Mouse (Mus musculus) spleen, postnatal 4 days (tissue): ENCODE measurements at regions not wholly inside any gene's neighbourhood (a gene's known extent, or its start where the extent isn't known, plus 50 kb on each side); places are given as distances from the start of the nearest gene placed in this dataset.
"Not testable (repeated sequence)": the region's sequence is repeated elsewhere in the genome, so short reads cannot be mapped to it uniquely, and the experiment has no call there.

Source experiments
- DNase-seq, 2 experiments: peaks; one replicate each; pipeline ENCODE4 v3.0.0; 2022; ENCODE audit warnings: low spot score in 2 of 2

DNA sequence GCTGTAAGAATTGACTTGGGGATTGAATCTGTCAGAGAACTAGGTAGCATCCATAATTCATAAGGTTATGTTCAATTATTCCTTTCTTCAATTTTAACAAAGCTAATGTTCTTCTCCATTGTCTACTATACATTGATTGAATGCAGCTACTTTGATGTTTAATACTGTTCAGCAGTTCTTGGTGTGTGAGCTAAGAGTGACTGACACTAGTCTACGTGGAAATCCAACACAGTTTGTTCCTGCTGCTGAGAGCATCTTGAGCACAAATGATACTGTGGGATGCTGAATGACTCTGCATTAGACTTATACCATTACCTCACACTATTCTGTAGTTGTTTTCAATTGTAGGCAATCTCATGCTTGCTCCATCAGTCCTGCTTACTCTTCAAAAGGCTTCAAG lies 249.4 kb upstream of the Akr1e1 start:
- DNase-seq: no peak

GRCm38 (mm10) chr13:4839481-4839880 lies 230.5 kb upstream of the Akr1e1 start:
- DNase-seq: not testable (repeated sequence)

DNA sequence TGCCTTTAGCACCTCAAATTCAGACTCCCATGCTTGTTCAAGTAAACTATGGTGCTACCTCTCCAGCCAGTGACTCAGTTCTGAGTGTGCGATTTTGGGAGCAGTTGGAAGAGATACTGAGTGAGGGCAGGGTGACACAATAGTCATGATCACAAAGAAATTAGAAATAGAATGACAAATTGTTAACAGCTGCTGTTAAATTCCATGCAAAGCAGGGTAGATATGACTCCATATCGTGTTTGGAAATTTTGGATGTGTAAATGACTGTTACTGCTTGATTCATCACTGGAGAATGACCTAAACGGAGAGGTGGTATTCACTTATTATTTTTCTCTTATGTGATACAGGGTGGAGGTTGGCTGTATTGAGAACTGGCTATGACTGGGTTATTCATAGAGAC lies 217.8 kb upstream of the Akr1e1 start:
- no peak for DNase-seq

- DNase-seq: not testable (repeated sequence)
Measured at GRCm38 (mm10) chr13:4825749-4826148, 216.8 kb upstream of the Akr1e1 start.

- DNase-seq: no peak
Measured at GRCm38 (mm10) chr13:4806876-4807275, 197.9 kb upstream of the Akr1e1 start.

DNA sequence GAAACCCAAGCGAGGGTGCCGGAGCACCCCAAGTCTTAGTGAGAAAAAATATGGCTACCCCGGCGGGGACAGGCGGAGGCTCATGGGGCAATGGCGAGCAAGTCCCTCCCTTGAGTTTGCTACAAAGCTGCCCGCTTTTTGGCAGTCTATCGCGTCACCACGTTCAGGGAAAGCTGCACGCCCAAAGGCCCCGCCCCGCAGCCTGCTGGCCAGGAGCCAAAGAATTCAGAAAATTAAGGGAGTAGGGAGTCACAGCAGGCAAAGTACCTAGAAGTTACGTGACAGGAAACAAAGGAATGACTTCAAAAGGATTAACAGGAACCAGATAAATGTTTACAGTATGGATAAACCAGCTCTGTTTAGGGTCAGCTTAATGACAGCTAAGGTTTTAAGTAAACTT lies 191.7 kb upstream of the Akr1e1 start:
- DNase-seq: peak in 1 of 2 experiments; percentile 53

DNA sequence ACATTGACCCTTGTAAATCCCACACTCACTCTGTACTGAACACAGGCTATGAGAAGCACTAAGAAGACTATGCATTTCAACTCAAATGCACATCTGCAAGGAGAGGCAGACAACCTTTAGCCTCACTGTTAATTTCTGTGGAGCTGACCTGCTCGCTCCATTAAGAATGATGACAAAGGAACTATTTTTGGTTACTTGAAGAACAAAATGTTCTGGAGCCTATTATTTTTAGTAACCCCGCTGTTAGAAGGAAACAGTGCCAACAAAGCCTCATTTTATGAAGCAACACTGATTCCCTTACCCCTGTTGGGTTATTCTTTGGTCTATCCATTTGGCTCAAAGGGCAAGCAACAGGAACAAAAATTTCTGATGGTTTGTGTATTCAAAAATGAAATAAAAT lies 182.2 kb upstream of the Akr1e1 start:
- no peak for DNase-seq

DNA sequence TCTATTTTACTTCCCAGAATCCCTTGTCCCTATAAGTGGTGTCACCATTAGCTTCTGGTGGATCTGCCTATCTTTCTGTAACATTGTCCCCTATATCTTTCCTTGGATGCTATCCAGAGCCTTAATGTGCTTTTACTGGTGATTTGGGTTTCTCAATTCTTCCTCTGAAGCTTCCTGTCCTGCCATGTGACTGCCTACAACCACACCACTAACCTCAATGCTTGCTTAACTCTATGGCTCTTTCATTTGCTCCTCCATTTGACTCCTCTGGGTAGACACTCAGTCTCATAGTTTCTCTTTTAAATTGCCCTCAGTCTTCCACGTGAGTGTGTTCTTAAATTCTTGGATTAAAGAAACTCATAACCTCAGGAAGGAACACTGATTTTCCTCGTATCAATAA lies 181.4 kb upstream of the Akr1e1 start:
- no peak for DNase-seq

DNA sequence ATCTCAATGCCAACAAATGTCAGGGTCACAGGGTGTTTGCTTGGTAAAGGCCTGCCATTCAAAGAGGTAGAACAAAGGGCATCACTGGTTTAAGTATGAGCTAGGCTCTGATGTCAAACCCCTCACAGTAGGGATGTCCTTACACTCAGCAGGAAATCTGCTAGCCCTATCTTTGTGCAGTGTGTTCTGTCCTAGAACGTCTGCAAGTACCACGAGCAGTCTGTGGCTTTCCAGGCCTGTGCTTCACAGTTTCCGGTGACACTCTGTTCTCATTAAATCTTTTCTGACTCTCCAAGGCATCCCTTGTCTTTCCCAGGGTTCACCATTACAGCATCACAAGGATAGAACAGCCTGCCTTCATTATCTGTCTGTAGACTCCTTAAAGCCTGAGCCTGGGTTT lies 174.3 kb upstream of the Akr1e1 start:
- no peak for DNase-seq

DNA sequence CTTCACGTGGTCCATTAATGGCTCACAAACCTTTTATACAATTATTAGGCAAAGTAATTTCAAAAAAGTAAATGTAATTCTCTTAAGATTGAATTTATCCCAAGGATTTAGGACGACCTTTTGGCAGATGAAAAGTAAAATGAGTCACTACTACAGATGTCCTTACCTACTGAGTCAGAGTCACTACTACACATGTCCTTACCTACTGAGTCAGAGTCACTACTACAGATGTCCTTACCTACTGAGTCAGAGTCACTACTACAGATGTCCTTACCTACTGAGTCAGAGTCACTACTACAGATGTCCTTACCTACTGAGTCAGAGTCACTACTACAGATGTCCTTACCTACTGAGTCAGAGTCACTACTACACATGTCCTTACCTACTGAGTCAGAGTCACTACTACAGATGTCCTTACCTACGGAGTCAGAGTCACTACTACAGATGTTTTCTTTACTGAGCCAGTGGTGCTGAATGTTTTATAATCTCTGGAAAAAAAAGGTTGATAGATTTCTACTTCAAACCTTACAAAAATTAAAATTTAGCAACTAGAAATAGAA lies 169.4 kb upstream of the Akr1e1 start:
- not testable (repeated sequence) for DNase-seq

- no peak for DNase-seq
Measured at GRCm38 (mm10) chr13:4776855-4777254, 167.9 kb upstream of the Akr1e1 start.

DNA sequence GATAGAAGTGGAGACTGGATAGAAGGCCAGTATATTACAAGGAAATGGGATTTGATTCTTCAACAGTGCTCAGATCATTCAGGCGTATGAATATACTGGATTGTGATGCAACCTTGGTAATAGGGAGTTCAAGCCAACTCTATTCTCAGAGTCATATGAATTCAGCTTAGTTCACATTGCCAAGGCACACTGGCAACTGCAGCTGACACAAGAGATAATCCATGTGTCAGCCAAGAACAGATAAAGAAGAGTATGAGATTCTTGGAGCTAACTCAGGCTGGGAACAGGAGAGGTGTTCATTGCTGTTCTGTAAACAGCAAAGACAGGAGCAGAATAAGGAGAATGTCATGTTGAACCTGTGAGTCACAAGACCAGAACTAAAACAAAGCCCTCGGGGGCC lies 163.3 kb upstream of the Akr1e1 start:
- DNase-seq: no peak

DNA sequence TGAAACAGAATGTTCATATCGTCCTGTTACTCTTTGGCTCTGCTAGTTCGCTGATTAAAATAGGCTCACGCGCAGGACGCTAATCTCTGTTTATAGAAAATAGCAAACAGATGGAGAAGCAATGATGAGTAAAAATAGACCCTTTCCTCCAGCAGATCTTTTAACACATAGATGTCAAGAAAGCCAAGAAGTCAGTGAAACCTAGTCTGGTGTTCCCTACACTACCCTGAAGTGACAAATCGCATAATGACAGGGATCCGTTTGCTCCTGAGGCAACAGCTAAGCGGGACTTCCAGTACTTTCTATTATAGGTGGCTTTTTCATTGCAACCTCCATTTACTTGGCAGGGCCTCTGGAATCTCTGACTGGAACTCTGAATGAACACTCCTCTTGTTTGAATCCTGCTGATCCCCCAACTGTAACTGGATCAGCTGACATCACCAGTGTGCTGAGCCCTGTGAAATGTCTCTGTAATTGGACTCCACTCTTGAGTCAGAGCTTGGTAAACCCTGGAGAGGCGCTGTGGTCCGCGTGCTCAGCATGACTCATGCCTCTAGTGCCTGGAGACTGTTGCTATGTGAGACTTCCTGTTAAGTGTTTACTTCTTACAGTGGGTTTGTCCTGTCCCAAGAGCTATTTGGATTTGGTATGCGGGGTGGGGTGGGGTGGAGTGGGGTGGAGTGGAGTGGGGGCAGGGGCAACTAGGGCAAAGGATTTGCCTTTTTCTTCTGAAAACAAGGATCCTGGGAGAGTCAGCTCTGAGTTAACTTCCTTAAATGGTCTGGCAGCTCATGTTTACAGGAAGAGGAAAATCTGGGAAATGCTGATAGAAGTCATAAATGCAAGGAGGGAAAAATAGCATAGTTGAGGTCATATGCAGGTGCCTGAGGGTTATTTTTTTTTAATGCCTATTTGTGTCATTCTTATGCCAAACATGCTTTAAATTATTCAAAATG lies 162.4 kb upstream of the Akr1e1 start:
- peak in 1 of 2 experiments; percentile 14 for DNase-seq

GRCm38 (mm10) chr13:4759965-4760364 lies 151.0 kb upstream of the Akr1e1 start:
- no peak for DNase-seq

DNA sequence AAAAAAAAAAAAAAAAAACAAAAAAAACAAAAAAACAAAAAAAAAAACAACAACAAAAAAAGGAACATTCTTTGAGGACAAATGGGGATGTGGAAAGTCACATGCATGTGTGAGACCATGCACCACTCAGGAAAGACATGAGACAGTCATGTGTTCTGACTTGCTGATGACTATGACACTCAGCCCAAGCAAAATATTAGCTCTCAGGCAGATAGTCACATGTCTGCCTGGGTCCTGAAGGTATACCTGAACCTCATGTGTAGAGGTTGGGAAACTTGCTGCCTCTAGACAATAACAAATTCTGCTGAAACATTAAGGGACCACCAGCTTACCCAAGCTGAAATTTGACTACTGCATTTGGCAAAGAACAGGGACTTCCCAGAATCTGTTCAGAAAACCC lies 147.6 kb upstream of the Akr1e1 start:
- DNase-seq: no peak

DNA sequence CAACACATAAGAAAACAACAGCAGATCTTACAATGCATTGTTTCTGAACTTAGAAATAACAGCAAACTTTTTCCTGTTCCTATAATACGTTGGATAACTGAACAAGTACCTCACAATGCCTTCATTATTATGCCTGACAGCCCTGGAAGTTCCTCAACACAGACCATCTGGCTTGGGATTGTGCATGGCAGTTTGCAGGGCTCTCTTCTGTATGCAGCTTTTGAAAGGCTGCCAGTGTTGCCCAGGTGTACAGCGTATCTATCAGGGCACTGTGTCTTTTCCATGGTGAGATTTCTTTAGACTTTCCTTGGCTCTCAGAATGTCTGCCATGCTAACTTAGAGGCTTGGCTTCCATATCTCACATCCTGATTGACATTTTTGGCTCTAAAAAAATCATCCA lies 134.0 kb upstream of the Akr1e1 start:
- no peak for DNase-seq

DNA sequence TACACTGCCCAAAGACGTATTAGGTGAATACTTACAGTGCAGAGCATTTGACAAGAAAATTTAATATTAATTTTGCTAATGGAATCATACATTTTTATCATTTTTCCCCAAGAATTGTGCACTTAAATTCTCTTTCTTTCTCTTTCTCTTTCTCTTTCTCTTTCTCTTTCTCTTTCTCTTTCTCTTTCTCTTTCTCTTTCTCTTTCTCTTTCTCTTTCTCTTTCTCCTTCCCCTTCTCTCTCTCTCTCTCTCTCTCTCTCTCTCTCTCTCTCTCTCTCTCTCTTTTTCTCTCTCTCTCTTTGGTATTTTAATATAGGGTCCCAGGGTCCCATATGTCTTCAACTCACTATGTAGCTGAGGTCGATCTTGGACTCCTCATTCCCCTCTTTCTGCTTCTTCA lies 107.3 kb upstream of the Akr1e1 start:
- DNase-seq: not testable (repeated sequence)

- DNase-seq: no peak
Measured at GRCm38 (mm10) chr13:4714724-4715123, 105.8 kb upstream of the Akr1e1 start.

DNA sequence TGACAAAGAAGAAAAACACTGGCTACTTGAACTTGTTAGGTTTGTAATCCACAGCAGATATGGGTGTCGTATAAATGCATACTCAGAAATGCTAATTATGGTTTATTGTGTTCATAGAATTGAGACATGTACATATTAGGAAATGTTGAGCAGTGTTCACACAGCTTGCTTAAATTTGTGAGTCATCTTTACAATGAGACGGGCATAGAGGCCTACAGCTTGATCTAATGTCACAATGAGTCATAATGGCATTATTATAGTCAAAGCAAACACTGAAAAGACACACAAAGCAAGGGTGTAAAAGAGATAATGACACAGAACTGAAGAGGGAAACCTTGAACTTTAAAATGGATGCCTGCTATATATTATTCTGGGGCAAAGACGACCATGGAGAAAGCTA lies 103.7 kb upstream of the Akr1e1 start:
- no peak for DNase-seq

DNA sequence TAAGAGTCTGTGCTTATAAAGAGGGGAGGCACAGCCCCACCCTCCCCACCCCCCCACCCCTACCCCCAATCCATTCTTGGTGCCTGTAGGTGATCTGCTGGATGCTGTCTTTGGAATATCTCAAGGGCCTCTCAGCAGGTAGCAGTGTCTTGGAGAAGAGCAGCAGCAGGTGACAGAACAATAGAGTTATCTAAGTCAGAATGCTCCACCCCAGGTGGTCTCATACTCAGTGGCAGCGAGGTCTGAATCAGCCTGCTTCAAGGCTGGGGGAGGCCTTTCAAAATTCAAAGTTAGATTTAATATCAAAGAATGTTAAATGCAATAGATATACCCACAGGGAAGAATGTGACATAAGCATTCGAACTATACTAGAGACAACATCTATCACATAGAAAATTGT lies 90.6 kb upstream of the Akr1e1 start:
- DNase-seq: not testable (repeated sequence)

DNA sequence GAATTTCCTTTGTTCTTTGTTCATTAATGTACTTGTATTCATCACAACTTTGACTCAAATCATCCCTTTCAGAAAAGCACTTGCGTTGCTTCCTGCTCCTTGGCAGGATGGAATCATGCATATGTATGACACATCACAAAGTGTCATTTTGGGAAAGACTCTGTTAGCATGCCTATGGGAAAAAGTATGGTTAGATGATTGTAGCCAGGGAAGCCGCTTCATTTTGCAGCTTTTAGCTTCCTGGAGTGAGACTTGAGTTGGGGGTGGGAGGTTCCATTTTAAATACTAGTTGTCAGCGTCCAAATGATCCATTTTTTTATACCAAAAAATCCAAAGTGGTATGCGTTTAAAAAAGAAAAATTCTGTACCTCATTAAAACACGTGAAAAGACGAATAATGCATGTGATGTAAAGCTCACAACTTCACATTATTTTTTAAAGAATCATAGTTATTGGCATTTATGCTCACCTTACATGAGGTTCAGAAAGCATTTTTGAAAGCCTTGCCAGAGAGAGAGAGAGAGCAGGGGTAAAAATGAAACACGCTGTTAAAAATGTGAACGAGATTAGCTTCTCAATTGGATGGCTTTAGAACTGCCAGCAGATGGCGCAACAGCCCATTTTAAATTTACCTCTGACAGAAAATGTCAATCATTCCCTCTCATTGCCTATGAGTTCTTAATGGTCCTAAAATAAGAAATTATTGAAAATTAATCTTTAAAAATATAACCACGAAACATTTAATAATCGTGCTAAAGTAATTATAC lies 57.6 kb upstream of the Akr1e1 start:
- DNase-seq: no peak

DNA sequence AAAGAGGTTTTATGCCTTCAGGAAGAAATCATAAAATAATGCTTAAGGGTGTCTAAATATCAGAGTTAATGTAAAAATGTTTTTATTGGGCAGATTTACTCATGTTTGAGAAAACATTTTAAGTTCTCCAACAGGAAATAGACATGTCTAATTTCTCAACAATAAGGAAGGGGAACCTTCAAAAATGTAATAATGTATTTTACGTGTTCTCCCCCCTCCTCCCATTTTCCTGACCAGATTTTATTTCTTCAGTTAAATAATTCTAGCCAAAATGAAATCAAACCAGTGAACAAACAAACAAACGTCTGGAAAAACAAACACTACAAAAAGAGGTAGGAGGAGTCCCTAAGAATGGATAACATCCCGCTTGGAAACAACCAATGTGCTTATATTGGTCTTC lies 54.4 kb upstream of the Akr1e1 start:
- DNase-seq: no peak
